Mouse (Mus musculus) cerebral cortex, adult 2 months (tissue): ENCODE measurements around the gene Cdc123.

Source experiments
- WGBS: fragments of 180-500 bp; shearing (Covaris S2); methylation state at CpG from one replicate; pipeline ENCODE4 v1.1.7; 2018; 5-methylcytosine and 5-hydroxymethylcytosine counted together

Cdc123 gene

GRCm38 (mm10) chr2:5844873-5845631, at the start of gene Cdc123, which contains the start of gene Nudt5:
Gene Cdc123 (minus strand): TSS chr2:5845164.
Gene Nudt5 (plus strand): TSS chr2:5845019.
- under 1% methylated on average over 53 of the region's 53 CpGs for WGBS

GRCm38 (mm10) chr2:5894296-5894695, 49.3 kb upstream of the Cdc123 start:
- WGBS = 32% methylated on average over 11 of the region's 11 CpGs

GRCm38 (mm10) chr2:5889412-5889811, 44.4 kb upstream of the Cdc123 start:
- 36% methylated on average over 2 of the region's 2 CpGs for WGBS

- WGBS = 62% methylated on average over 5 of the region's 5 CpGs
These were observed 43.9 kb upstream of the Cdc123 start for GRCm38 (mm10) chr2:5888865-5889264.

- WGBS = 87% methylated on average over 3 of the region's 3 CpGs
These were observed 32.5 kb upstream of the Cdc123 start for GRCm38 (mm10) chr2:5877446-5877845.

- WGBS = 91% methylated on average over 5 of the region's 5 CpGs
These were observed 24.8 kb upstream of the Cdc123 start for GRCm38 (mm10) chr2:5869746-5870145.

- 23% methylated on average over 2 of the region's 2 CpGs for WGBS
These were observed 22.7 kb upstream of the Cdc123 start for GRCm38 (mm10) chr2:5867681-5868080.

- 84% methylated on average over 3 of the region's 3 CpGs for WGBS
These were observed 17.9 kb upstream of the Cdc123 start, which contains the start of gene Gm13199 for GRCm38 (mm10) chr2:5862834-5863233. Gene Gm13199 (minus strand): TSS chr2:5862934.

- 70% methylated on average over 5 of the region's 5 CpGs for WGBS
These were observed 6.9 kb upstream of the Cdc123 start for GRCm38 (mm10) chr2:5851866-5852265.

GRCm38 (mm10) chr2:5851116-5851515, 6.2 kb upstream of the Cdc123 start:
- WGBS = 91% methylated on average over 9 of the region's 9 CpGs

- 12% methylated on average over 4 of the region's 4 CpGs for WGBS
These were observed 862 bp upstream of the Cdc123 start for GRCm38 (mm10) chr2:5845826-5846225.

- WGBS = 3% methylated on average over 23 of the region's 23 CpGs
These were observed 637 bp downstream of the Cdc123 start for GRCm38 (mm10) chr2:5844181-5844872.

- 93% methylated on average over 11 of the region's 11 CpGs for WGBS
These were observed 4.1 kb downstream of the Cdc123 start for GRCm38 (mm10) chr2:5840815-5841214.

- 95% methylated on average over 5 of the region's 5 CpGs for WGBS
These were observed 19.6 kb downstream of the Cdc123 start for GRCm38 (mm10) chr2:5825265-5825913.

- WGBS = 75% methylated on average over 5 of the region's 5 CpGs
These were observed 20.3 kb downstream of the Cdc123 start for GRCm38 (mm10) chr2:5824685-5825084.

- 3% methylated on average over 1 of the region's 1 CpGs for WGBS
These were observed 20.8 kb downstream of the Cdc123 start for GRCm38 (mm10) chr2:5824213-5824612.

- 94% methylated on average over 6 of the region's 6 CpGs for WGBS
These were observed 22.5 kb downstream of the Cdc123 start for GRCm38 (mm10) chr2:5822449-5822848.

- 96% methylated on average over 10 of the region's 10 CpGs for WGBS
These were observed 23.7 kb downstream of the Cdc123 start for GRCm38 (mm10) chr2:5821264-5821663.

- WGBS = 83% methylated on average over 5 of the region's 5 CpGs
These were observed 33.7 kb downstream of the Cdc123 start for GRCm38 (mm10) chr2:5811235-5811782.

- 95% methylated on average over 5 of the region's 5 CpGs for WGBS
These were observed 34.8 kb downstream of the Cdc123 start for GRCm38 (mm10) chr2:5810036-5810718.

GRCm38 (mm10) chr2:5806201-5806600, 38.8 kb downstream of the Cdc123 start:
- 83% methylated on average over 3 of the region's 3 CpGs for WGBS

- 82% methylated on average over 7 of the region's 7 CpGs for WGBS
These were observed 39.7 kb downstream of the Cdc123 start for GRCm38 (mm10) chr2:5805228-5805627.
